Mouse (Mus musculus) C2C12 (cell line): ENCODE results near the gene Fa2h.

Source experiments
- CEBPB ChIP-seq: IDR thresholded peaks from one replicate; pipeline ENCODE4 v1.6.1; 2011; ENCODE audit warnings: low read depth, mild to moderate bottlenecking, control low read depth, moderate library complexity
- CTCF ChIP-seq: IDR thresholded peaks from one replicate; pipeline ENCODE4 v1.5.1; 2011; ENCODE audit not compliant: control insufficient read depth, insufficient read depth, insufficient read length
- MAX ChIP-seq: IDR thresholded peaks from one replicate; pipeline ENCODE4 v1.6.1; 2011; ENCODE audit warnings: mild to moderate bottlenecking, control low read depth
- MYOG ChIP-seq: IDR thresholded peaks from one replicate; pipeline ENCODE4 v1.6.1; 2011; ENCODE audit not compliant: control insufficient read depth, insufficient read length; ENCODE audit errors: extremely low read depth
- USF1 ChIP-seq: IDR thresholded peaks from one replicate; pipeline ENCODE4 v1.6.1; 2011; ENCODE audit warnings: low read depth, mild to moderate bottlenecking, control low read depth, moderate library complexity

GRCm38 (mm10) chr8:111419171-111419570 is 25.5 kb upstream of the Fa2h start:
- TF ChIP-seq MAX (no peak), CTCF (no peak), USF1 (no peak), MYOG (no peak), CEBPB (no peak)
